In genomic region chr15:83036900-83037519, GRCm38 (mm10) we compare ENCODE assay signal across 8 mouse cellular contexts. TPM values are rescaled to one million over a fixed set of nuclear protein-coding genes. Genes with fewer than 3 reads are reported as not detected.
DNase-seq lines count a peak whose midpoint lies in the region; ATAC-seq and TF ChIP-seq lines count a peak whose summit lies in the region.

No protein-coding gene starts in this region.

- H3K4me3 ChIP-seq in forebrain, postnatal 0 days (ENCODE audit: low read depth, low read length): no peak overlapping the region
- no peak overlapping the region for H3K4me3 ChIP-seq in hindbrain, embryonic 16.5 days (ENCODE audit: low read length)

- WGBS in forebrain, postnatal 0 days: 44% methylated on average over 14 of the region's 14 CpGs
- 70% methylated on average over 14 of the region's 14 CpGs for WGBS in hindbrain, embryonic 16.5 days

- no peak overlapping the region for H3K27ac ChIP-seq in forebrain, postnatal 0 days (ENCODE audit: low read depth, low read length)
- no peak overlapping the region for H3K27ac ChIP-seq in hindbrain, embryonic 16.5 days (ENCODE audit: low read depth, low read length)

- DNase-seq in cerebellum, adult 11 months: peak; percentile 42
- DNase-seq in lung, postnatal 4 days: peak; percentile 25 to 53
- DNase-seq in lung, adult 18-20 months: no peak
- peak; percentile 63 for DNase-seq in forebrain, postnatal 0 days
- DNase-seq in spleen, postnatal 36 days (ENCODE audit: low spot score in 2 of 2): no peak

- no peak for ATAC-seq in cerebellum, adult (ENCODE audit: insufficient number of reproducible peaks, low FRiP score, low TSS enrichment)
- no peak for ATAC-seq in forebrain, postnatal 0 days
- peak; percentile 53 for ATAC-seq in megakaryocyte-erythroid progenitor cell, adult 5-6 weeks (replicated peaks; ENCODE audit: low FRiP score, low TSS enrichment, poor library complexity, severe bottlenecking)
- ATAC-seq in hindbrain, embryonic 16.5 days: no peak

- H3K9me3 ChIP-seq in forebrain, postnatal 0 days (ENCODE audit: low read length): no peaks in the 10 kb centered on the region
- no peaks in the 10 kb centered on the region for H3K9me3 ChIP-seq in hindbrain, embryonic 16.5 days (ENCODE audit: control insufficient read depth, low read length)

- H3K4me2 ChIP-seq in forebrain, postnatal 0 days (ENCODE audit: low read depth): no peak overlapping the region
- no peak overlapping the region for H3K4me2 ChIP-seq in hindbrain, embryonic 16.5 days (ENCODE audit: low read length)

- H3K9ac ChIP-seq in forebrain, postnatal 0 days: no peak overlapping the region
- H3K9ac ChIP-seq in hindbrain, embryonic 16.5 days (ENCODE audit: low read depth, low read length): no peak overlapping the region

- H3K27me3 ChIP-seq in forebrain, postnatal 0 days (ENCODE audit: insufficient read depth, low read length): no peaks in the 10 kb centered on the region
- H3K27me3 ChIP-seq in hindbrain, embryonic 16.5 days (replicated peaks; ENCODE audit: control insufficient read depth, insufficient read depth, low read length): no peaks in the 10 kb centered on the region

- peaks cover 33% of the 10 kb centered on the region for H3K4me1 ChIP-seq in forebrain, postnatal 0 days (ENCODE audit: insufficient read depth)
- peaks cover 37% of the 10 kb centered on the region for H3K4me1 ChIP-seq in hindbrain, embryonic 16.5 days (ENCODE audit: control insufficient read depth, insufficient read depth, low read depth, low read length)

- no peak for TF ChIP-seq CTCF in forebrain, postnatal 0 days (IDR thresholded peaks at IDR 0.05; ENCODE audit: low read depth)

- H3K36me3 ChIP-seq in forebrain, postnatal 0 days (ENCODE audit: insufficient read depth): no peaks in the 10 kb centered on the region
- H3K36me3 ChIP-seq in hindbrain, embryonic 16.5 days (ENCODE audit: control insufficient read depth, insufficient read depth, low read length): no peaks in the 10 kb centered on the region

RNA-seq across cellular contexts. Expression of gene Nfam1, which starts 3.9 kb away (rescaled TPM):
- 0.69 and 2.9 TPM in 2 replicates for total RNA-seq in forebrain, postnatal 0 days (2014; rRNA removed)
- 1.5 and 1.8 TPM in 2 replicates for polyA plus RNA-seq in forebrain, postnatal 0 days (2015; fragmentation: Nextera tagmentation; extraction: Ambion mirVana)
- 3.7 and 4.1 TPM in 2 replicates for total RNA-seq in megakaryocyte-erythroid progenitor cell, adult 5-6 weeks (2014; fragmentation: Nextera tagmentation)
- total RNA-seq in megakaryocyte-erythroid progenitor cell, adult 5-6 weeks (2017): 2.7 and 6.9 TPM in 2 replicates
- polyA plus RNA-seq in hindbrain, embryonic 16.5 days (2015; fragmentation: Nextera tagmentation; extraction: Ambion mirVana): 2.2 and 2.5 TPM in 2 replicates

RNA-seq across cellular contexts. Expression of gene Tcf20, which starts 49.3 kb away (rescaled TPM):
- total RNA-seq in forebrain, postnatal 0 days (2014; rRNA removed): 120 and 150 TPM in 2 replicates
- polyA plus RNA-seq in forebrain, postnatal 0 days (2015; fragmentation: Nextera tagmentation; extraction: Ambion mirVana): 10.3 and 12.2 TPM in 2 replicates
- 57.7 and 70.5 TPM in 2 replicates for total RNA-seq in megakaryocyte-erythroid progenitor cell, adult 5-6 weeks (2014; fragmentation: Nextera tagmentation)
- total RNA-seq in megakaryocyte-erythroid progenitor cell, adult 5-6 weeks (2017): 87.5 and 106 TPM in 2 replicates
- polyA plus RNA-seq in hindbrain, embryonic 16.5 days (2015; fragmentation: Nextera tagmentation; extraction: Ambion mirVana): 9.3 TPM in 2 replicates

RNA-seq across cellular contexts. Expression of gene Serhl, which starts 52.3 kb away (rescaled TPM):
- total RNA-seq in forebrain, postnatal 0 days (2014; rRNA removed): 7.2 and 11.9 TPM in 2 replicates
- 39.1 and 42.6 TPM in 2 replicates for polyA plus RNA-seq in forebrain, postnatal 0 days (2015; fragmentation: Nextera tagmentation; extraction: Ambion mirVana)
- 46.0 and 51.6 TPM in 2 replicates for total RNA-seq in megakaryocyte-erythroid progenitor cell, adult 5-6 weeks (2014; fragmentation: Nextera tagmentation)
- 32.0 and 45.4 TPM in 2 replicates for total RNA-seq in megakaryocyte-erythroid progenitor cell, adult 5-6 weeks (2017)
- polyA plus RNA-seq in hindbrain, embryonic 16.5 days (2015; fragmentation: Nextera tagmentation; extraction: Ambion mirVana): 34.2 and 36.4 TPM in 2 replicates

Comparison
In these comparisons a context has a peak if more than half of its experiments do, and no peak if none do; other contexts are left out.
1. DNase-seq: peak in cerebellum, adult 11 months (single experiment), lung, postnatal 4 days (2 of 2) and forebrain, postnatal 0 days (single experiment); none in lung, adult 18-20 months (0 of 2) and spleen, postnatal 36 days (0 of 2).